Comparison of ENCODE assay signal across 11 mouse cellular contexts in the genomic region with DNA sequence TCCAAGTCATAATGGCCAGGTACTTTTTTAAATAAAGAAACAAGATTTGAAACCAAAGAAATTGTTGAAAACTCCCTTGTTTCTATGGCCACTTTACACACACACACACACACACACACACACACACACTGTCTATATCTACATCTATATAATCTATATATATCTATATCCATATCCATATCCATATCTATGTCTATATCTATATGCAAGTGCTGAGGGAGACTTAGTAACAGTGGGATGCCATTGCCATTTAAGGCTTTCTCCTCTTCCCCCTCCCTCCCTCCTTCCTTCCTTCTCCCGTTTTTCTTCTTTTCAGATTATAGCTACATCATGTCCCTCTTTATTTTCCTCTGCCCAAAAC. TPM values are rescaled to one million over a fixed set of nuclear protein-coding genes. Genes with fewer than 3 reads are reported as not detected.
DNase-seq lines count a peak whose midpoint lies in the region; ATAC-seq lines count a peak whose summit lies in the region.
"Had no signal": no experiment of that assay in that cellular context is flagged by ENCODE, and none has a peak within 500 bp of the region (broad histone marks: within the 10 kb centered on the region; RNA-seq: fewer than 3 reads in every experiment).

No protein-coding gene starts in this region.

- no peak overlapping the region for H3K27ac ChIP-seq in heart, embryonic 13.5 days (replicated peaks)
- no peak overlapping the region for H3K27ac ChIP-seq in neural tube, embryonic 12.5 days
- no peak overlapping the region for H3K27ac ChIP-seq in intestine, embryonic 16.5 days (ENCODE audit: low read length)
- H3K27ac ChIP-seq: embryonic facial prominence, embryonic 12.5 days; lung, embryonic 15.5 days had no signal

- no peaks in the 10 kb centered on the region for H3K36me3 ChIP-seq in heart, embryonic 13.5 days
- no peaks in the 10 kb centered on the region for H3K36me3 ChIP-seq in neural tube, embryonic 12.5 days
- no peaks in the 10 kb centered on the region for H3K36me3 ChIP-seq in intestine, embryonic 16.5 days (ENCODE audit: control insufficient read depth, insufficient read depth, low read length)
- H3K36me3 ChIP-seq: embryonic facial prominence, embryonic 12.5 days; lung, embryonic 15.5 days had no signal

- 15% methylated on average over 1 of the region's 1 CpGs for WGBS in heart, embryonic 13.5 days
- WGBS in neural tube, embryonic 12.5 days, result 26% methylated on average over 1 of the region's 1 CpGs
- WGBS in intestine, embryonic 16.5 days, result 14% methylated on average over 1 of the region's 1 CpGs

- peaks cover 15% of the 10 kb centered on the region; the same call in 1 of the 2 replicates for H3K4me1 ChIP-seq in heart, embryonic 13.5 days
- peaks cover 6% of the 10 kb centered on the region for H3K4me1 ChIP-seq in neural tube, embryonic 12.5 days
- peaks cover 4% of the 10 kb centered on the region; the same call in 1 of the 2 replicates for H3K4me1 ChIP-seq in intestine, embryonic 16.5 days (ENCODE audit: control insufficient read depth, insufficient read depth, low read length)
- H3K4me1 ChIP-seq: embryonic facial prominence, embryonic 12.5 days had no signal

- H3K9ac ChIP-seq in heart, embryonic 13.5 days, result no peak overlapping the region
- H3K9ac ChIP-seq in neural tube, embryonic 12.5 days, result no peak overlapping the region
- H3K9ac ChIP-seq in intestine, embryonic 16.5 days (ENCODE audit: low read depth, low read length), result no peak overlapping the region
- H3K9ac ChIP-seq: embryonic facial prominence, embryonic 12.5 days; lung, embryonic 15.5 days had no signal

- DNase-seq in heart, adult 18-20 months, result no peak
- no peak for DNase-seq in neural tube, embryonic 10.5 days (ENCODE audit: extremely low spot score, low spot score)
- no peak for DNase-seq in T-cell, adult 2 months (ENCODE audit: low spot score)
- DNase-seq in thymus, postnatal 0 days (ENCODE audit: low spot score), result no peak
- DNase-seq in layer of hippocampus, adult 11-12 months (ENCODE audit: low spot score), result no peak

- no peaks in the 10 kb centered on the region for H3K9me3 ChIP-seq in heart, embryonic 13.5 days
- no peaks in the 10 kb centered on the region for H3K9me3 ChIP-seq in neural tube, embryonic 12.5 days
- no peaks in the 10 kb centered on the region for H3K9me3 ChIP-seq in intestine, embryonic 16.5 days (ENCODE audit: control insufficient read depth, low read length)
- H3K9me3 ChIP-seq: embryonic facial prominence, embryonic 12.5 days; lung, embryonic 15.5 days had no signal

- H3K4me2 ChIP-seq in heart, embryonic 13.5 days, result peak overlapping the region; percentile 72; the same call in 1 of the 2 replicates
- no peak overlapping the region; the same call in 1 of the 2 replicates for H3K4me2 ChIP-seq in neural tube, embryonic 12.5 days (replicated peaks)
- no peak overlapping the region for H3K4me2 ChIP-seq in intestine, embryonic 16.5 days (ENCODE audit: low read depth, low read length)

- no peak for ATAC-seq in heart, embryonic 13.5 days (ENCODE audit: extremely low read depth, insufficient number of reproducible peaks, low FRiP score, low TSS enrichment)
- peak; percentile 51; the same call in 1 of the 2 replicates for ATAC-seq in neural tube, embryonic 12.5 days (ENCODE audit: low FRiP score, low read depth)
- ATAC-seq in intestine, embryonic 16.5 days, result peak; percentile 45

- no peak overlapping the region for H3K4me3 ChIP-seq in heart, embryonic 13.5 days
- H3K4me3 ChIP-seq in neural tube, embryonic 12.5 days, result no peak overlapping the region
- no peak overlapping the region for H3K4me3 ChIP-seq in intestine, embryonic 16.5 days (ENCODE audit: low read length)
- H3K4me3 ChIP-seq: lung, embryonic 15.5 days had no signal

- H3K27me3 ChIP-seq in heart, embryonic 13.5 days (replicated peaks), result no peaks in the 10 kb centered on the region
- no peaks in the 10 kb centered on the region for H3K27me3 ChIP-seq in neural tube, embryonic 12.5 days (replicated peaks)
- H3K27me3 ChIP-seq in intestine, embryonic 16.5 days (replicated peaks; ENCODE audit: control insufficient read depth, insufficient read depth, low read length), result no peaks in the 10 kb centered on the region
- H3K27me3 ChIP-seq: embryonic facial prominence, embryonic 12.5 days; lung, embryonic 15.5 days had no signal

RNA-seq across cellular contexts. Expression of gene Asb5, which starts 21.3 kb away (rescaled TPM):
- 3.7 and 4.5 TPM in 2 replicates for polyA plus RNA-seq in heart, embryonic 13.5 days (2015; fragmentation: Nextera tagmentation; extraction: Ambion mirVana)
- total RNA-seq in heart, adult 18-20 months (2021), result 10 to 100 TPM; 19.6 to 22.1 TPM
- 7.7 and 8.1 TPM in 2 replicates for polyA plus RNA-seq in neural tube, embryonic 12.5 days (2016; fragmentation: Nextera tagmentation; extraction: Ambion mirVana)
- 3.0 and 3.6 TPM in 2 replicates for polyA plus RNA-seq in intestine, embryonic 16.5 days (2015; fragmentation: Nextera tagmentation; extraction: Ambion mirVana)
- polyA plus RNA-seq in thymus, postnatal 0 days (2015; fragmentation: Nextera tagmentation; extraction: Ambion mirVana), result 5.5 and 7.3 TPM in 2 replicates
- total RNA-seq: common myeloid progenitor, adult 5-6 weeks had no signal

RNA-seq across cellular contexts. Expression of gene Spcs3, which starts 21.7 kb away (rescaled TPM):
- polyA plus RNA-seq in heart, embryonic 13.5 days (2015; fragmentation: Nextera tagmentation; extraction: Ambion mirVana), result 63.3 and 69.4 TPM in 2 replicates
- total RNA-seq in heart, adult 18-20 months (2021), result 10 to 100 TPM; 44.8 to 50.3 TPM
- 69.5 and 71.3 TPM in 2 replicates for polyA plus RNA-seq in neural tube, embryonic 12.5 days (2016; fragmentation: Nextera tagmentation; extraction: Ambion mirVana)
- polyA plus RNA-seq in intestine, embryonic 16.5 days (2015; fragmentation: Nextera tagmentation; extraction: Ambion mirVana), result 88.6 and 89.9 TPM in 2 replicates
- 74.9 and 82.5 TPM in 2 replicates for polyA plus RNA-seq in thymus, postnatal 0 days (2015; fragmentation: Nextera tagmentation; extraction: Ambion mirVana)
